Mouse (Mus musculus) heart, postnatal 0 days (tissue): ENCODE results near the gene Ptprn2. TPM values are rescaled to one million over a fixed set of nuclear protein-coding genes. Genes with fewer than 3 reads are reported as not detected.

Experiments
- ATAC-seq: fragments of 200-750 bp; cut with Nextera tagmentation; 2 replicates; pipeline ENCODE4 v1.8.0; 2017; ENCODE audit warnings: low read depth, moderate number of reproducible peaks, moderate library complexity; ENCODE audit not compliant: insufficient read depth
- DNase-seq: peaks from one replicate; pipeline ENCODE4 v3.0.0-alpha.2; 2016; ENCODE audit warnings: low spot score
- H3K27ac ChIP-seq: fragments of 300-500 bp; sonication (generic); 2 replicates; pipeline ENCODE4 v1.5.1; 2014; ENCODE audit warnings: low read depth, mild to moderate bottlenecking
- H3K27me3 ChIP-seq: fragments of 300-500 bp; sonication (generic); 2 replicates; pipeline ENCODE4 v1.6.1; 2014; ENCODE audit warnings: low read length, mixed read lengths; ENCODE audit not compliant: control insufficient read depth, insufficient read depth
- H3K36me3 ChIP-seq: fragments of 300-500 bp; sonication (generic); replicated peaks from 2 replicates; pipeline ENCODE4 v1.6.1; 2014; ENCODE audit warnings: low read length, mixed read lengths; ENCODE audit not compliant: control insufficient read depth, insufficient read depth
- H3K4me1 ChIP-seq: fragments of 300-500 bp; sonication (generic); 2 replicates; pipeline ENCODE4 v1.6.1; 2014; ENCODE audit warnings: antibody characterized with exemption; ENCODE audit not compliant: control insufficient read depth, insufficient read depth
- H3K4me2 ChIP-seq: fragments of 300-500 bp; sonication (generic); 2 replicates; pipeline ENCODE4 v1.6.1; 2014; ENCODE audit warnings: low read depth, mild to moderate bottlenecking, low read length, moderate library complexity
- H3K4me3 ChIP-seq: fragments of 300-500 bp; sonication (generic); 2 replicates; pipeline ENCODE4 v1.5.1; 2014; ENCODE audit warnings: low read depth, low read length
- H3K9ac ChIP-seq: fragments of 300-500 bp; sonication (generic); replicated peaks from 2 replicates; pipeline ENCODE4 v1.6.1; 2014; ENCODE audit warnings: low read depth, low read length, mixed read lengths
- H3K9me3 ChIP-seq: fragments of 300-500 bp; sonication (generic); replicated peaks from 2 replicates; pipeline ENCODE4 v1.6.1; 2016; ENCODE audit warnings: low read length; ENCODE audit not compliant: control insufficient read depth
- CTCF ChIP-seq: IDR thresholded peaks from 2 replicates; pipeline ENCODE4 v1.5.1; 2016; ENCODE audit warnings: antibody characterized with exemption, control low read depth, low read depth
- EP300 ChIP-seq: IDR thresholded peaks from 2 replicates; pipeline ENCODE4 v1.6.1; 2016; ENCODE audit warnings: antibody characterized with exemption, low read depth
- WGBS: fragments of 180-500 bp; shearing (Covaris S2); extraction: QIAGEN DNeasy Blood & Tissue Kit; methylation state at CpG from one replicate; pipeline ENCODE4 v1.1.7; 2014; 5-methylcytosine and 5-hydroxymethylcytosine counted together
- polyA plus RNA-seq: library from polyadenylated mRNA; unstranded; fragments of >200 nt; fragmentation: Nextera tagmentation; extraction: Ambion mirVana; gene quantifications from 2 replicates; pipeline ENCODE4 v1.2.1, GENCODE M21; 2015
- total RNA-seq: library from RNA; depleted of rRNA; stranded (reverse); fragments of >200 nt; gene quantifications from 2 replicates; pipeline ENCODE4 v1.2.3, GENCODE M21; 2014; ENCODE audit warnings: low replicate concordance

Gene Ptprn2
- total and polyA plus RNA-seq, 2 experiments from 2014 or later: not detected

- Histone ChIP-seq H3K4me1 (peaks cover 6% of the 10 kb centered on the region; the same call in 1 of the 2 replicates), H3K36me3 (no peaks in the 10 kb centered on the region), H3K27ac (no peak overlapping the region), H3K4me3 (no peak overlapping the region), H3K27me3 (no peaks in the 10 kb centered on the region), H3K9ac (no peak overlapping the region), H3K9me3 (no peaks in the 10 kb centered on the region), H3K4me2 (no peak overlapping the region)
- 88% methylated on average over 8 of the region's 8 CpGs for WGBS
- ATAC-seq (no peak), DNase-seq (no peak)
- TF ChIP-seq EP300: no peak
- no peak for TF ChIP-seq CTCF
Observed at GRCm38 (mm10) chr12:117198093-117198492, 712.6 kb downstream of the Ptprn2 start.

GRCm38 (mm10) chr12:117200117-117200516 is 714.6 kb downstream of the Ptprn2 start:
- TF ChIP-seq EP300 (peak; percentile 75), CTCF (no peak)
- Histone ChIP-seq H3K9ac (no peak overlapping the region), H3K4me3 (peak overlapping the region; percentile 30), H3K36me3 (no peaks in the 10 kb centered on the region), H3K27ac (peak overlapping the region; percentile 85), H3K4me1 (peaks cover 6% of the 10 kb centered on the region; the same call in 1 of the 2 replicates), H3K27me3 (no peaks in the 10 kb centered on the region), H3K4me2 (peak overlapping the region; percentile 51), H3K9me3 (no peaks in the 10 kb centered on the region)
- WGBS: 9% methylated on average over 9 of the region's 9 CpGs
- DNase-seq (peak; percentile 95), ATAC-seq (peak; percentile 94)

- Histone ChIP-seq H3K9ac (no peak overlapping the region), H3K4me3 (peak overlapping the region; percentile 30)
- DNase-seq: peak; percentile 60
Observed at GRCm38 (mm10) chr12:117200590-117200989, 715.1 kb downstream of the Ptprn2 start.

GRCm38 (mm10) chr12:117203506-117203905 is 718.0 kb downstream of the Ptprn2 start:
- no peaks in the 10 kb centered on the region for H3K36me3 ChIP-seq
- no peak overlapping the region for H3K4me3 ChIP-seq
- no peak overlapping the region for H3K4me2 ChIP-seq
- no peak for ATAC-seq
- no peak for TF ChIP-seq CTCF
- TF ChIP-seq EP300: no peak
- H3K27me3 ChIP-seq: no peaks in the 10 kb centered on the region
- no peak for DNase-seq
- no peak overlapping the region for H3K9ac ChIP-seq
- no peaks in the 10 kb centered on the region for H3K9me3 ChIP-seq
- peaks cover 6% of the 10 kb centered on the region; the same call in 1 of the 2 replicates for H3K4me1 ChIP-seq
- WGBS: 72% methylated on average over 7 of the region's 7 CpGs
- no peak overlapping the region for H3K27ac ChIP-seq

More at GRCm38 (mm10) chr12:117200590-117200989, 715.1 kb downstream of the Ptprn2 start:
- H3K36me3 ChIP-seq: no peaks in the 10 kb centered on the region
- H3K4me1 ChIP-seq: peaks cover 6% of the 10 kb centered on the region; the same call in 1 of the 2 replicates
- H3K9me3 ChIP-seq: no peaks in the 10 kb centered on the region
- H3K27me3 ChIP-seq: no peaks in the 10 kb centered on the region
- 15% methylated on average over 5 of the region's 5 CpGs for WGBS
- TF ChIP-seq EP300 (no peak), CTCF (no peak)
- H3K27ac ChIP-seq: peak overlapping the region; percentile 85
- H3K4me2 ChIP-seq: peak overlapping the region; percentile 51
- peak; percentile 84 for ATAC-seq

GRCm38 (mm10) chr12:117204905-117205304 is 719.4 kb downstream of the Ptprn2 start:
- no peak overlapping the region for H3K4me2 ChIP-seq
- H3K9me3 ChIP-seq: no peaks in the 10 kb centered on the region
- ATAC-seq (no peak), DNase-seq (no peak)
- no peak overlapping the region for H3K9ac ChIP-seq
- H3K4me3 ChIP-seq: no peak overlapping the region
- no peaks in the 10 kb centered on the region for H3K27me3 ChIP-seq
- H3K36me3 ChIP-seq: no peaks in the 10 kb centered on the region
- peaks cover 6% of the 10 kb centered on the region; the same call in 1 of the 2 replicates for H3K4me1 ChIP-seq
- H3K27ac ChIP-seq: no peak overlapping the region
- no peak for TF ChIP-seq CTCF
- TF ChIP-seq EP300: no peak
